Mouse (Mus musculus): ENCODE data around the gene Actr1a. TPM values are rescaled to one million over a fixed set of nuclear protein-coding genes. Genes with fewer than 3 reads are reported as not detected.

Actr1a gene
- polyA plus RNA-seq, 1 experiment from 2014 or later: 126 TPM

MicroRNAs within 50 kb of the gene (microRNA counts, 519-probe panel; counts per million panel counts)
- microRNA mmu-miR-146b: 322 counts per million, percentile 70 among the panel's probes with 10 or more counts

Small RNA genes lying within 50 kb of the gene (microRNA-seq; reads per million reads assigned to microRNA genes)
- not detected for gene Mir146b

Other genes starting within 250 kb of the Actr1a start
- 0.51 and 0.66 TPM in 2 replicates for gene Pitx3, start 247.4 kb downstream of the Actr1a start, polyA plus RNA-seq (2014; fragmentation: Nextera tagmentation; extraction: Ambion mirVana)
- 43.5 and 45.0 TPM in 2 replicates for gene Gbf1, start 243.2 kb downstream of the Actr1a start, polyA plus RNA-seq (2014; fragmentation: Nextera tagmentation; extraction: Ambion mirVana)
- 7.0 and 7.4 TPM in 2 replicates for gene Nfkb2, start 91.4 kb downstream of the Actr1a start, polyA plus RNA-seq (2014; fragmentation: Nextera tagmentation; extraction: Ambion mirVana)
- gene Psd, start 68.6 kb downstream of the Actr1a start, polyA plus RNA-seq (2014; fragmentation: Nextera tagmentation; extraction: Ambion mirVana): 6.0 and 7.4 TPM in 2 replicates
- 10.4 and 11.8 TPM in 2 replicates for gene Fbxl15, start 67.6 kb downstream of the Actr1a start, polyA plus RNA-seq (2014; fragmentation: Nextera tagmentation; extraction: Ambion mirVana)
- 125 and 128 TPM in 2 replicates for gene Cuedc2, start 57.0 kb downstream of the Actr1a start, polyA plus RNA-seq (2014; fragmentation: Nextera tagmentation; extraction: Ambion mirVana)
- gene Mfsd13a, start 54.6 kb downstream of the Actr1a start, polyA plus RNA-seq (2014; fragmentation: Nextera tagmentation; extraction: Ambion mirVana): 4.4 and 6.4 TPM in 2 replicates
- gene 2310034G01Rik, start 45.4 kb downstream of the Actr1a start, polyA plus RNA-seq (2014; fragmentation: Nextera tagmentation; extraction: Ambion mirVana): 0.62 and 1.8 TPM in 2 replicates
- 18.3 and 18.8 TPM in 2 replicates for gene Sufu, start 1.1 kb upstream of the Actr1a start, polyA plus RNA-seq (2014; fragmentation: Nextera tagmentation; extraction: Ambion mirVana)
- 23.4 TPM in 2 replicates for gene Trim8, start 106.0 kb upstream of the Actr1a start, polyA plus RNA-seq (2014; fragmentation: Nextera tagmentation; extraction: Ambion mirVana)
- gene Arl3, start 177.4 kb upstream of the Actr1a start, polyA plus RNA-seq (2014; fragmentation: Nextera tagmentation; extraction: Ambion mirVana): 54.4 and 72.5 TPM in 2 replicates
- gene Sfxn2, start 177.6 kb upstream of the Actr1a start, polyA plus RNA-seq (2014; fragmentation: Nextera tagmentation; extraction: Ambion mirVana): 8.0 and 8.8 TPM in 2 replicates
- 48.8 and 49.3 TPM in 2 replicates for gene Wbp1l, start 203.3 kb upstream of the Actr1a start, polyA plus RNA-seq (2014; fragmentation: Nextera tagmentation; extraction: Ambion mirVana)

All from heart, embryonic 14.5 days (tissue).